In the genomic region with DNA sequence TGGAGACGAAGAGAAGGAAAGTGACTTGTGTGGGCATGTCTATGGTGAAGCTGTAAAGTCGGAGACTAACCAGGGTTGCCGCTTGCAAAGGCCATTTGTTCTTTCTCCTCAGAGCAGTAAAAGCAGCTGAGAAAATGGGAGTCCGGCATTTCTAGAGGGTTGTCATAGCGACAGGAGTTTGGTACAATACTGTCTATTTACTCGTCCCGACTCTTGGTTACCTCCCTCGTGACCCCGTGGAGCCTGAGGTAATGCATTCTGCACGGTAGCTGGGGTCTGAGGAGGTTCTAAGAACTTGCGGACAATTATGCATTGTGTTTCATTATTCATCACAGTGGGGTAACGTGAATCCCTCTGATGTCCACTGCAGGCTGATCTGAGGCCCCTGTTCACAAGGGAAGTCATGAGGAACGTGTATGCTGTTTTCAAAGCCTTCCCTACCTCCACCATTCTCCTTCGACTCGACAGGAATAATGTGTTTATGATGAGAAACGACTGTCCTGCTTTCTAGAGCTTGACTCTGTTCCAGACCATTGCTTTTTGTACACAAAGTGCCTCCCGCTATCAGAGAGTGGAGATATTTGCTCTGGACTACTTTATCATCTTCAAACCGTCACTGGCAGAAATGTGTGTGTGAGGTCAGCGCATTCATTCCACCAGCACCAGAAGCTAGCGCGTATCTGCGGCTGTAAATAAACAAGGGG, we compare ENCODE assay signal across 8 mouse cellular contexts. TPM values are rescaled to one million over a fixed set of nuclear protein-coding genes. Genes with fewer than 3 reads are reported as not detected.
DNase-seq lines count a peak whose midpoint lies in the region; ATAC-seq and TF ChIP-seq lines count a peak whose summit lies in the region.

No protein-coding gene starts in this region.

- H3K36me3 ChIP-seq in heart, embryonic 13.5 days: no peaks in the 10 kb centered on the region
- H3K36me3 ChIP-seq in kidney, postnatal 0 days (ENCODE audit: insufficient read depth, low read length): no peaks in the 10 kb centered on the region
- H3K36me3 ChIP-seq in liver, embryonic 16.5 days (ENCODE audit: control insufficient read depth, insufficient read depth): no peaks in the 10 kb centered on the region
- no peaks in the 10 kb centered on the region for H3K36me3 ChIP-seq in neural tube, embryonic 14.5 days (ENCODE audit: control insufficient read depth, insufficient read depth, low read length)

- no peaks in the 10 kb centered on the region for H3K27me3 ChIP-seq in heart, embryonic 13.5 days (replicated peaks)
- no peaks in the 10 kb centered on the region for H3K27me3 ChIP-seq in kidney, postnatal 0 days (ENCODE audit: insufficient read depth, low read length)
- no peaks in the 10 kb centered on the region for H3K27me3 ChIP-seq in liver, embryonic 16.5 days (ENCODE audit: control insufficient read depth, insufficient read depth, low read depth, low read length)
- H3K27me3 ChIP-seq in neural tube, embryonic 14.5 days (ENCODE audit: control insufficient read depth, insufficient read depth, low read length): no peaks in the 10 kb centered on the region

- H3K4me3 ChIP-seq in heart, embryonic 13.5 days: peak overlapping the region; percentile 45
- peak overlapping the region; percentile 24 for H3K4me3 ChIP-seq in kidney, postnatal 0 days (replicated peaks; ENCODE audit: low read depth, low read length)
- no peak overlapping the region for H3K4me3 ChIP-seq in liver, embryonic 16.5 days (ENCODE audit: low read depth, low read length)
- H3K4me3 ChIP-seq in neural tube, embryonic 14.5 days (ENCODE audit: low read depth, low read length): peak overlapping the region; percentile 26

- H3K4me1 ChIP-seq in heart, embryonic 13.5 days: peaks cover 23% of the 10 kb centered on the region
- H3K4me1 ChIP-seq in kidney, postnatal 0 days (replicated peaks; ENCODE audit: insufficient read depth, low read length): no peaks in the 10 kb centered on the region
- no peaks in the 10 kb centered on the region for H3K4me1 ChIP-seq in liver, embryonic 16.5 days (ENCODE audit: control insufficient read depth, low read depth, low read length)
- H3K4me1 ChIP-seq in neural tube, embryonic 14.5 days (ENCODE audit: control insufficient read depth, insufficient read depth, low read length): 0 out of 2 replicates have a peak, but pooled peaks cover 6% of the 10 kb centered on the region

- H3K27ac ChIP-seq in heart, embryonic 13.5 days (replicated peaks): peak overlapping the region; percentile 36; the same call in 1 of the 2 replicates
- H3K27ac ChIP-seq in kidney, postnatal 0 days: peak overlapping the region; percentile 21; the same call in 1 of the 2 replicates
- no peak overlapping the region for H3K27ac ChIP-seq in liver, embryonic 16.5 days (ENCODE audit: low read length)
- H3K27ac ChIP-seq in neural tube, embryonic 14.5 days (ENCODE audit: low read depth, low read length): peak overlapping the region; percentile 75

- peak overlapping the region; percentile 62 for H3K9ac ChIP-seq in heart, embryonic 13.5 days
- H3K9ac ChIP-seq in kidney, postnatal 0 days (ENCODE audit: low read depth, low read length): no peak overlapping the region
- no peak overlapping the region for H3K9ac ChIP-seq in liver, embryonic 16.5 days (ENCODE audit: low read depth, low read length)
- H3K9ac ChIP-seq in neural tube, embryonic 14.5 days (replicated peaks; ENCODE audit: low read depth, low read length): peak overlapping the region; percentile 32; the same call in 1 of the 2 replicates

- 18% methylated on average over 22 of the region's 22 CpGs for WGBS in heart, embryonic 13.5 days
- 5% methylated on average over 22 of the region's 22 CpGs for WGBS in kidney, postnatal 0 days
- 29% methylated on average over 22 of the region's 22 CpGs for WGBS in liver, embryonic 16.5 days (ENCODE audit: insufficient replicate concordance)
- WGBS in neural tube, embryonic 14.5 days: 2% methylated on average over 22 of the region's 22 CpGs

- H3K9me3 ChIP-seq in heart, embryonic 13.5 days: no peaks in the 10 kb centered on the region
- H3K9me3 ChIP-seq in kidney, postnatal 0 days (replicated peaks; ENCODE audit: low read length): no peaks in the 10 kb centered on the region
- no peaks in the 10 kb centered on the region for H3K9me3 ChIP-seq in liver, embryonic 16.5 days (replicated peaks; ENCODE audit: control insufficient read depth, low read length)
- no peaks in the 10 kb centered on the region for H3K9me3 ChIP-seq in neural tube, embryonic 14.5 days (ENCODE audit: control insufficient read depth, low read length)

- peak overlapping the region; percentile 72 for H3K4me2 ChIP-seq in heart, embryonic 13.5 days
- peak overlapping the region; percentile 56 for H3K4me2 ChIP-seq in kidney, postnatal 0 days (ENCODE audit: low read length)
- H3K4me2 ChIP-seq in liver, embryonic 16.5 days (ENCODE audit: low read depth, low read length): peak overlapping the region; percentile 24; the same call in 1 of the 2 replicates
- H3K4me2 ChIP-seq in neural tube, embryonic 14.5 days (ENCODE audit: low read depth, low read length): peak overlapping the region; percentile 58

- no peak for TF ChIP-seq CTCF in kidney, postnatal 0 days (IDR thresholded peaks at IDR 0.05; ENCODE audit: low read depth)

- ATAC-seq in heart, embryonic 13.5 days (ENCODE audit: extremely low read depth, insufficient number of reproducible peaks, low FRiP score, low TSS enrichment): no peak
- peak; percentile 89 for ATAC-seq in kidney, postnatal 0 days (replicated peaks; ENCODE audit: low FRiP score, low read depth)
- no peak for ATAC-seq in liver, embryonic 16.5 days (ENCODE audit: low read depth)
- ATAC-seq in neural tube, embryonic 14.5 days (ENCODE audit: low read depth): peak; percentile 94

- DNase-seq in adrenal gland, adult (ENCODE audit: inconsistent age in 2 of 2, low spot score in 1 of 2): peak; percentile 33 to 77
- no peak for DNase-seq in adrenal gland, postnatal 4 days (ENCODE audit: low spot score in 2 of 2)
- DNase-seq in embryo, embryonic 11.5 days (ENCODE audit: low read depth, low spot score): peak; percentile 68
- peak; percentile 78 for DNase-seq in kidney, postnatal 0 days (ENCODE audit: low spot score)
- no peak for DNase-seq in thymus, postnatal 14 days

RNA-seq across cellular contexts. Expression of gene Ednrb, which starts 55.1 kb away (rescaled TPM):
- total RNA-seq in adrenal gland, postnatal 4 days (2021): 10 to 100 TPM; 70.9 to 72.0 TPM
- polyA plus RNA-seq in heart, embryonic 13.5 days (2015; fragmentation: Nextera tagmentation; extraction: Ambion mirVana): 102 and 107 TPM in 2 replicates
- polyA plus RNA-seq in kidney, postnatal 0 days (2015; fragmentation: Nextera tagmentation; extraction: Ambion mirVana): 70.3 and 73.0 TPM in 2 replicates
- polyA plus RNA-seq in liver, embryonic 16.5 days (2015; fragmentation: Nextera tagmentation; extraction: Ambion mirVana): 6.7 and 7.4 TPM in 2 replicates
- 69.9 and 108 TPM in 2 replicates for polyA plus RNA-seq in neural tube, embryonic 14.5 days (2014; fragmentation: Nextera tagmentation; extraction: Ambion mirVana)

Comparison
In these comparisons a context has a peak if more than half of its experiments do, and no peak if none do; other contexts are left out.
1. DNase-seq: peak in adrenal gland, adult (2 of 2), embryo, embryonic 11.5 days (single experiment) and kidney, postnatal 0 days (single experiment); none in adrenal gland, postnatal 4 days (0 of 2) and thymus, postnatal 14 days (single experiment).
2. ATAC-seq: peak in kidney, postnatal 0 days (single experiment) and neural tube, embryonic 14.5 days (single experiment); none in heart, embryonic 13.5 days (single experiment) and liver, embryonic 16.5 days (single experiment).
3. H3K9ac ChIP-seq: peak in heart, embryonic 13.5 days (single experiment) and neural tube, embryonic 14.5 days (single experiment); none in kidney, postnatal 0 days (single experiment) and liver, embryonic 16.5 days (single experiment).
4. Peak in every context shown above with its lines, with median percentiles within 50 percentile points of each other: H3K4me2 ChIP-seq.